ENCODE assay signal across 7 mouse cellular contexts in the genomic region with DNA sequence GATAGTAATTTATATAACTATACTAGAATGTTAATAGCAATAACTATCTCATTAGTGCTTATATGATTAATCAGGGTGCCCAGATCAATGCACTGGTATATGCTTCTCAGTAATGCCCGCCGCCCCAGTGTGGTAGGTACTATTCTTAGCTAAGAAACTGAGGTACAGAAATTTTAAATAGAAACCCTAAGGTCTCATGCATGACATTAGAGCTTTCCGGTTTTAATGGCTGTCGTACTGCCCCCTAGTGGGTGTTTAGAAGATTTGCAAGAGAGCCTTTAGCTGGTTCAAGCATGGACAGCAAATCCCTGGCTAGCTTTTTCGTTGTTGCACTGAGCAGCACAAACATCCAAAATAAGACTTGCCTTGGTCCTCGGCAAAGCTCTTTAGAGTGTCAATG. TPM values are rescaled to one million over a fixed set of nuclear protein-coding genes. Genes with fewer than 3 reads are reported as not detected.
DNase-seq lines count a peak whose midpoint lies in the region; ATAC-seq and TF ChIP-seq lines count a peak whose summit lies in the region.

No protein-coding gene starts in this region.

- peak; percentile 67 for ATAC-seq in megakaryocyte, adult 5-6 weeks (ENCODE audit: poor library complexity, severe bottlenecking)

- TF ChIP-seq CTCF in layer of hippocampus, adult 2 months (conservative IDR thresholded peaks at IDR 0.05) = peak; percentile 80

- H3K4me3 ChIP-seq in layer of hippocampus, adult 2 months = no peak overlapping the region

- no peak overlapping the region for H3K27ac ChIP-seq in layer of hippocampus, adult 2 months

- peak; percentile 58 to 67 for DNase-seq in layer of hippocampus, adult 2 months (ENCODE audit: low spot score in 2 of 2)
- no peak for DNase-seq in layer of hippocampus, adult 9-11 months
- DNase-seq in MN1 (ENCODE audit: low spot score) = peak; percentile 83
- DNase-seq in cerebellum, adult 9-11 months = peak; percentile 33
- DNase-seq in heart, postnatal 4 days = peak; percentile 53
- DNase-seq in thymus, postnatal 25 days = peak; percentile 39

RNA-seq across cellular contexts. Expression of a gene that starts 2.3 kb away (rescaled TPM):
- not detected for total RNA-seq in layer of hippocampus, adult 2 months (2021)
- total RNA-seq in heart, postnatal 4 days (2021) = not detected
- not detected in 2 replicates for total RNA-seq in megakaryocyte, adult 5-6 weeks (2015)
- total RNA-seq in megakaryocyte, adult 5-6 weeks (2017) = not detected in 2 replicates

RNA-seq across cellular contexts. Expression of a gene that starts 14.4 kb away (rescaled TPM):
- total RNA-seq in layer of hippocampus, adult 2 months (2021) = not detected
- not detected for total RNA-seq in heart, postnatal 4 days (2021)
- total RNA-seq in megakaryocyte, adult 5-6 weeks (2015) = not detected in 2 replicates
- total RNA-seq in megakaryocyte, adult 5-6 weeks (2017) = not detected in 2 replicates

RNA-seq across cellular contexts. Expression of a gene that starts 43.0 kb away (rescaled TPM):
- total RNA-seq in layer of hippocampus, adult 2 months (2021) = not detected
- total RNA-seq in heart, postnatal 4 days (2021) = under 1 TPM in 1 of 2 experiments, not detected in 1; 0.16 TPM
- total RNA-seq in megakaryocyte, adult 5-6 weeks (2015) = not detected in 2 replicates
- total RNA-seq in megakaryocyte, adult 5-6 weeks (2017) = not detected in 2 replicates

RNA-seq across cellular contexts. Expression of a gene that starts 56.1 kb away (rescaled TPM):
- total RNA-seq in layer of hippocampus, adult 2 months (2021) = 1 to 10 TPM; 1.1 to 1.6 TPM
- under 1 TPM; 0.83 to 0.93 TPM for total RNA-seq in heart, postnatal 4 days (2021)
- total RNA-seq in megakaryocyte, adult 5-6 weeks (2015) = not detected in 2 replicates
- total RNA-seq in megakaryocyte, adult 5-6 weeks (2017) = not detected in 2 replicates
